Mouse (Mus musculus): ENCODE results near the gene Zfp566.
"Not testable (repeated sequence)": the region's sequence is repeated elsewhere in the genome, so short reads cannot be mapped to it uniquely, and the experiment has no call there.

Zfp566 gene

DNA sequence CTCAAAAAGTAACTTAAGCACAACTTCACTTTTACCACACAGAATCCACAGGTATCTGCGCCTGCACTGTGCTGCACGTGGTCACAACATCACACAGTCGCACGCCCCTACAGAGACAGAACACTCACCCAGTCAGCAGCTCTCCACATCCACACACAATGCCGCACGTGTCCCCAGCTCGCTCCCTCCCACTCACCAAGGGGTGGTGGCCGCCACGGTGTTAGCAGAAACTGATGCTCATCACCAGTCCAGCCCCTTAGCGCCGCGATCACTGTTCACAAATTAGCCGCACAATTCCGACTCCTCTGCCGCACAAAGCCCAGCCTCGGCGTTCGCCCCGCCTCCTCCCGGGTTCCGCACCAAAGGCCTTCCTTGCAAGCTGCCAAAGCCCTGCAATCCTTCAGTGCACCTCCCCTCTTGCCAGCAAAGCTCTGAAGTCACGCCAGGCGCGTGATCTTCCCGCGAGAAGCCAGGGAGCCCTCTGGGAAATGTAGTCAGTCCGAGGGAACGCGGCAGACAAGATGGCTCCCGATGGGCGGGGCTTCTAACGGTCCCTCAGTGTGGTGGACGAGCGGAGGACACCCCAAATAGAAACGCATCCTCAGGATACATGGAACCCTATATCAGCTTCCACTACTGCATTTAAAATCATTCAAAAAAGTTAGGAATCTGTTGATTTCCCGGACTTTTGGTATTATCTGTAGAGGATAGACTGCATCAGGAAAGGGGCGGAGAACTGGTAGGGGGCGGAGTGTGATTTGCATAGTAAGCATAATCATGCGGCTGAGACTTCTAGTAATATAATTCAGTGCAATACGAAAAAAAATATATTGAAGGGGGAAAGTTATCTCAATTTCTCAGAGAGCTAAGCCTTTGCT, at the start of gene Zfp566, which contains the start of gene Gm26920:
Zfp566 (minus strand) TSS at position 436 of the 878 bp plus-strand sequence.
Gm26920 (minus strand) TSS at position 319 of the 878 bp plus-strand sequence.
- peak; percentile 96 for DNase-seq (ENCODE audit: low read depth, low spot score)

DNA sequence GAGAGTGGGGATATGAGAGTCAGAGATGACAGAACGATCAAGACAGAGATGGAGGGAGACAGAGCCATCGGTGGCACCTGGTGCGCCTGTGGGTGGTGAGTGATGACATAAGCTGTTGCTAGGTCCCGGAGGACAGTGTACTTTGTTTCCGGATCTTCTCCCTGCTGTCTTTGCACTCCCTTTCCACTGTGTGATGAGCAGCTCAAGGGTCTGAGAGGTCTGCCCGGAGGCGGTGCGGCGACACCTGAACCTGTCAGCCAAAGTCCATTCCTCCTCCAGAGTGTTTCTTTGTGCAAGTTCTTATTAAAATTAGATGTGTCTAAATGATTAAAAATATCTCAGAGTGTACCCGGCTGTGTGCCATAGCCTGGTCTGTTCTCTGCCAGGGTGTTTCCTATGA, 46.5 kb upstream of the Zfp566 start:
- no peak for DNase-seq (ENCODE audit: low read depth, low spot score)

DNA sequence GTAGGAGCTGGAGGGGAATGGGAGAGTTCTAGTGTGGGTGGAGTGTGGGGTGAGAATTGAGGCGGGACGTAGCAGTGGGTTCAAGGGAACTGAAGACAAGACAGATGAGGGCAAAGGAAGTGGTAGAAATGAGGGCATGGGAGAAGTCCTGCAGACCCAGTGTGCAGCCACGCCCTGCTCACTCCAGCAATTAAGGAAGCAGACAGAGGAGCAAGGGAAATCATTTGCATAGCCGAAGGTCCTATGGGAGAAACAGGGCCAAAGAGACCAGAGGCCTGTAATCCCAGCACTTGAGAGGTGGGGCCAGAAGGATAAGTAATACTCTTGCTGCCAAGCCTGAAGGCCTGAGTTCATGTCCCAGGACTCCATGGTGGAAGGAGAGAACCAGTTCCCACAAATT, 42.1 kb upstream of the Zfp566 start:
- no peak for DNase-seq (ENCODE audit: low read depth, low spot score)

DNA sequence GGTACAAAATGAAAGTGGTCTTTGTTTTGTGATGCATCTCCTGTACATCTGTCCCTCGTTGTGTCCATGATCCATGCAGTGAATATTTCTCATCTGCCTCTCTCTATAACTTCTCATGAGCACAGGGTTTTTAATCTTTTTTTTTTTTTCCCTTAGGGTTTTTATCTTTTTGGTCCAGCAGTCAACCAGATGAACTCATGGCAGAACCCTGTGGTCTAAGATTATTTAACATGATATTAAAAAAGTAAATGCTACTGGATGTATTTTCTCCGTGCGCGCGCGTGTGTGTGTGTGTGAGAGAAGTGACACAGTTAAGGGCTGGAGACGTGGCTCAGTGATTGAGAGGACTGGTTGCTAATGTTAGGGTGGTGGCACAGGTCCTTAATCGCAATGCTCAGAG, 39.6 kb upstream of the Zfp566 start:
- DNase-seq (ENCODE audit: low read depth, low spot score), result no peak

DNA sequence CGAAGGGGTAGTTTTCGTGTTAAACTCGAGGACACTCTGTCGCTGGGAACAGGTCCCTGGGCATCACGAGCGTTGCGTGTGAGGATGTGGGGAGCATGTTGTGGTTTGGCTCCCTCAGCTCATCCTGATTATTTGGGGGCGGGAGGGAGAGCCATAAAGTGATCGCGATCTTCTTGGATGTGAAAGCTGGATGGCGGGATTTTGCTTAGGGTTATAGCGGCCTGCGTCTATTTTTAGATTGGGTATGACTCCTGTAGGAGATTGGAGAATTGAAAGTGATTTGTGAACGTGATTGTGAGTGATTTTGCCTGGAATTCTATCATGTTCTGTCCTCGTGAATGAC, 31.8 kb upstream of the Zfp566 start:
- no peak for DNase-seq (ENCODE audit: low read depth, low spot score)

DNA sequence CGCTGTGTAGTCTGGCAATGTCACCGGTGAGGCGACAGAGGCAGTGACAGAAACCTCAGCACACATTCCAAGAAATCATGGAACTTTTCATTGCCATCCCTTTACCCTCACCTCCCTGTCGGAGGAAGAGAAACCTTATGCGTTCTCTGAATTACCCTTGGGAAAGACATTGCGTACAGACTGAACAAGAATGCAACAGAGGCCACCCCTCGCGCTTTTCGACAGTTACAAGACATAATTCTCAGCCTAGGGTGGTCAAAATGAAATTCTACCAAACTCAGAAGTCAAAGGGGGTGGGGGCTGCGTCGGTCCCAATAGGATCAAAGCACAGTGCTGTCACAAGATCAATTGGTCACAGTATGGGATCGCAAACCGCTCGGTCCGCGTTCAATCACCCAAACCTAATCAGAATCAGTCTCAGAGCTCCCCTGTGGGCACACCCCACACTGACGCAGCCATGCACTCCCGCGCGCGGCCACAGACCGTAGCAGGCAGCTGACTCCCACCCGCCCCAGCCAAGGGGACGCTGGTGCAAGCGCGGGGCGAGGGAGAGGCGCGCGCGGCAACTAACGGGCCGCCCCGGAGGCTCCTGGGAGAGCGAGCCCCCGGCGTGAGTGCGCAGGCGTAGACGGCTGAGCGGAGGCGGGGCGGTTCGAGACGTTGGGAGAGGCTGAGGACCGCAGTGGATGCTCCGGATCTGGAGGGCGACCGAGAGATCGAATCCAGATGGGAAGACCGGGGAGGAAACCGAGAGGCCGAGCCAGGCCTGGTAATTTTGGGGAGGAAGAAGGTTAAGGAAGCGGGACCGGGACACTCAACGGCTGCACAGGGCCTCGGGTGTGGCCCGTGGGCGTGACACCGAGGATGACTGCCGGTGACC, 31.2 kb upstream of the Zfp566 start, which contains the start of gene Zfp382:
Zfp382 (plus strand) TSS at position 635 of the 880 bp plus-strand sequence.
- peak; percentile 87 for DNase-seq (ENCODE audit: low read depth, low spot score)

DNA sequence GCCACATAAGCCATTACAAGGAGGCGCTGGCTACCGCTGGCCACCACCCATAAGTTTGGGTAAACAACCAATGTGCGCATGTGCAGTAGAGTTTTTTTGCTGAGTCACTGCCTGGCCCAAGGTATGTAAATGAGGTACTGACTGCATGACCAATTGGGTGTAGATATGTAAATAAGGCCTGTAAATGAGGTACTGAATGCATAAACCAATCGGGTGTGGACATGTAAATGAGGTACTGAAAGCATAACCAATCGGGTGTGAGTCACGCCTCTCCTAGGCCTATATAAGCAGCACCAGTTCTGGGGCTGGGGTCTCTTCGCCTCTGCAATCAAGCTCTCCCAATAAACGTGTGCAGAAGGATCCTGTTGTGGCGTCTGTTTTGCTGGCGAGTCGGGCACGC, 27.6 kb upstream of the Zfp566 start:
- not testable (repeated sequence) for DNase-seq (ENCODE audit: low read depth, low spot score)

DNA sequence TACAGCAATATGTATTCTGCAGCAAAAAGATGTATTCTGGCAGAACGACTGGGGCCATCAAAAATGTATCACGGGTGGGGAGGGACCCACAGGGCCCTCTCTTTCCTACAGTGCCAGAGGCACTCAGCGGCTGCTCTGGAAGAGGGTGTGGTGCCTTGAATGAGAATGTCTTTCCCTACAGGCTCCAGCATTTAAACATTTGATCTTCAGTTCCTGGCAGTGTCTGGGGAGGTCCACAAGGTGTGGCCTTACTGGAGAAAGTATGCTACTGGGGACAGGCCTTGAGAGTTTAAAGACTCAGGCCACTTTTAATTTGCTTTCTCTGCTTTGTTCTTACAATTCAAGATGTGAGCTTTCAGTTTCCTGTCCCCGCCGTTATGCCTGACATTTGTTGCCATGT, 25.7 kb upstream of the Zfp566 start:
- DNase-seq (ENCODE audit: low read depth, low spot score), result no peak

DNA sequence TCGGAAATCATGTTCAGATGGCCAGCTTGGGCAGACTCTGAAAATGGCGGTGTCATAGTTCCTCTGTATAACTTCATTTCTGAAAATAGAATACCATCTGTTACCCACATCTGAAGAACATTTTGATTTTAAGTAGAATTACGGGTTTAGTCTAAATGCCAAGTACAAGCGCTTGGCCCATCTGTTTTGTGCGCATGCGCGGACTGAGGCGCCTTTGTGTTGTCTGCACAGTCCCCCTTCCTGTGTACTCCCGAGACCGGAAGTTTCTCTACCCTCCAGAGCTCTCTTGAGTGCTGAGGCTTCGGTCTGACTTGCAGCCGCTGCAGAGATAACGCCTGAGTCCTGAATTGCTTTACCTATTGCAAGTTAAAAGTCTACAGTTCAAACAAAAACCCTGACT, 9.0 kb upstream of the Zfp566 start:
- DNase-seq (ENCODE audit: low read depth, low spot score), result no peak

DNA sequence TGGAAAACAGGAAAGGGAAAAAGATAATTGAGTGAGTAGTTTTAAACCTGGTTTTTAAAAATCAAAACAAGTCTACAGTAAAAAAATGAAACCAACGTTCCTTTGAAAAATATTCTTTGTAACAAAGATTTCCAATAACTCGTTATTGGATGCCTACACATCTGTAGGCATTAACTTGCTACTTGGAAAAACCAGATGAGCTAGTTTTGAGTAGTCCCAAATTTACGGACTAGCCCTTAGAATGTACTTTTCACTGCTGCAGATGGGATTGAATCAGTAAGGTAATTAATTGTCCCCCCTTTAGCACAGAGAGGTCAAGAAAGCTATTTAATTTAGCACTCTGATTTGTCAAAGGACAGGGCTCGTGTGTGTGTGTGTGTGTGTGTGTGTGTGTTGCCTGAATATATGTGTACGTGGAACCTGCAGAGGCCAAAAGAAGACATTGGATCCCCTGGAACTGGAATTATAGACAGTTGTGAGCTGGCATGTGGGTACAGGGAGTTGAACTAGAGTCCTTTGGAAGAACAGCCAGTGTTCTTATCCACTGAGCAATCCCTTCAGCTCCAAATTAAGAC, 5.3 kb upstream of the Zfp566 start:
- no peak for DNase-seq (ENCODE audit: low read depth, low spot score)

DNA sequence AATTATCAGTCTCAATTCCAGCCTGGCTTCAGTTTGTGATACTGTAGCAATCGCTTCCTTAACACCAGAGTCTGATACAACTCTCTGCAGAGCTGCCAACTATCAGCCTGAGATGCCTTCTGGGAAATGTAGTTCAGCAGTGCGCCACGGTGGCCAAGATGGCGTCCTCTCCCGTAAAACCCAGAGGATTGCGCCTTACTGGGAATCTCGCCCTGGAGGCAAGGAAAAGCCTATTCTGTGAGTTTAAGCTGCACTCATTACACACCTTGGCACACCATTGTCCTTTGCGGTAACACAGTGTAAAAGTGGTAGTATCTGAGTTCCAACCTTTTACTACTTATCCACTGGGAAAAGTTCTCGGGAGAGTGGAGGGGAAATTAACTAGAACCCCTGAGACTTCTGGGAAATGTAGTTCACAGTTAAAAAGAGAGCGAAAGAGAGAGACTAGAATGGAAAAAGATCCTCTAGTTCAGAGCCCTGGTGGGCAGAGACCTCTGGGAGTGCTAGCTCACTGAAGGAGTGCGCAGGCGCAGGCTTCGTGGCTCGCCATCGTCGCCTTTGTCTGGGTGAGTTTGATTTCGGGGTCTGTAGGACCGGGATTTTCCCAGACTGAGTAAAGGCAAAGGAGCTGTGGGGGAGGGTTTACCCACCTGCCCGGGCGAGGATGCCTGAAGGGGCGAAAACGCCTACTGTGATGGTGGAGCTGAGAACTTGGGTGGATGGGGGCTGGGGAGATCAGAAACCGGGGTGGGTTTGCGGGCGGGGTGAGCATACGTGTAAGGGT, 4.5 kb upstream of the Zfp566 start, which contains the start of gene Zfp260:
Zfp260 (plus strand) TSS at position 132 of the 784 bp plus-strand sequence.
- peak; percentile 86 for DNase-seq (ENCODE audit: low read depth, low spot score)

DNA sequence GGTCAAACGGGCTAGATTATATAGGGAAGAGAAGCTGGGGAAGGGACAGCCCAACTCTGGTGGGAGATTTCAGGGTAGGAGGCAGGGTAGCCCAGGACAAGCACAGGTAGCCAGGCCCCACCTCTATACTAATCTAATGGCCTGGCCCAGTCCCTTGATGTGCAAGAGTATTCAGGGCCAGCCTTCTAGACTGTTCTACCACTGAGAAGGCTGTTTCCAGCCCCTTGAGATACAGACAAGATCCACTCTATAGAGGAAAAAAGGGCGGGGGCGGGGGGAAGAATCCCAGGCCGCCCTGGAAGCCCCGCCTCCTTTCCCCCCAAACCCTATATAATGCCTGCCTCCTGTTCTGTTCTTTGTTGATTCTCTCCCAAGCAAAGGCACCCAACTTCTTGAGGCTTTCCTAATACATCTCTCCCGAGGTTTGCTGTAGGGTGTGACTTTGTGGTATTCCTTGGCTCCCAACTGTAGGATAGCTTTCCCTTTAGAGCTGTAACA, 3.6 kb upstream of the Zfp566 start:
- no peak for DNase-seq (ENCODE audit: low read depth, low spot score)

DNA sequence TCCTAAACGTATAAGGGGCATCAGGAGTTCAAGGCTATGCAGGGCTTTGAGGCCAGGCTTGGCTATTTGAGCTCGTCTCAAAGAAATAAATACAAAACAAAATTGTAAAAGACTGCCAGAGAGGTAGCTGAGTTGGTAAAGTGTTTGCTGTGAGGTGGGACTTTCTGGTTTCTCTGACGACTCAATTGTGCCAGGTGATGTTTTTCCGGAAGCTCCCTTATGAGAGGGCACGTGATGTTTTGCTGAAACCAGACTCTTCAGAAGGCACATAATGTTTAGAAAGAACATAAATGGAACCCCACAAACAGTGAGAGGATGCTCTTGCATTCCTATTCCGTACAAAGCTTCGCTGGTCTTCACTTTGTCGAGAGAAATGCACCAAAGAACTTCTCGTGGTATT, 2.3 kb upstream of the Zfp566 start:
- DNase-seq (ENCODE audit: low read depth, low spot score), result no peak

DNA sequence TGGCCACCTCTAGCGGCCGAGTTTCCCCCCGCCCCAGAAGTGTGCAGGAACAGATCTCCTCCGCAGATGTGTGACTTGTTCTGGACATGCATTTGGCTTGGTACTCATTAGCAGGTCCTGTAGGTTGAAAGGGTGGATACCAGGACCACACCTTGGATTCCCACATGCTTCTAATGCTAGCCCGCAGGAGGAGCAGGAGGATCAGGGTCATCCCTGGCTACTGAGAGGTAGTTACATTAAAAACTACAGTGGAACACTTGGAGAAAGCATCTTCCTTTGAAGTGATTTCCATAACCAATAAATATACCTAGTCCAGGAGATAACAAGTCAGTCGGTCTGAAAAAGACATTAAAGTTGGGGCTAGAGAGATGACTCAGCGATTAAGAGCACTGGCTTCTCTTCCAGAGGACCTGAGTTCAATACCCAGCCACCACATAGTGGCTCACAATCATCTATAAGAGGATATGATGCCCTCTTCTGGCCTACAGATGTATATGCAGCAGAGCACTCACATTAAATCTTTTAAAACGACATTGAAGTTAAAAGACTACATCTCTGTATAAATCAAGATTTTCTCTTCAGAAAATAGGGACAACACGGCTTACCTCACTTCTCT, 751 bp upstream of the Zfp566 start:
- DNase-seq (ENCODE audit: low read depth, low spot score), result no peak

DNA sequence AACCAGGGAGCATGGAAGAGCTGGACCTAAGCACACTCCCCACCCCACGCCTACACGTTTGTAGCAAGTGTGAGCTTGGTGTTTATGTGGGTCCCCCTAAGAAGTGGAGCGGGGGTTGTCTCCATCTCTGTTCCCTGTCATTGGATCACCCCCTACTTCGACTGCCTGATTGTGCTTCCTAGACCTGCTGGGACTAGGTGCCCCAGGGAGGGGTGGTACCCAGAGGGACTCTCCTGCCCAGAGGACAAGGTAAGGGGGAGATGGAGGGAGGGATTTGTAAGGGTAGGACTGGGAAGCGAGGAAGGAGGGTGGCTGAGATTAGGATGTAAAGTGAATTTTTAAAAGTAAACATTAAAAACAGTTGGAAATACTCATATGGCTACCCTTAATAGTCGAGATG, 922 bp downstream of the Zfp566 start:
- DNase-seq (ENCODE audit: low read depth, low spot score), result no peak

DNA sequence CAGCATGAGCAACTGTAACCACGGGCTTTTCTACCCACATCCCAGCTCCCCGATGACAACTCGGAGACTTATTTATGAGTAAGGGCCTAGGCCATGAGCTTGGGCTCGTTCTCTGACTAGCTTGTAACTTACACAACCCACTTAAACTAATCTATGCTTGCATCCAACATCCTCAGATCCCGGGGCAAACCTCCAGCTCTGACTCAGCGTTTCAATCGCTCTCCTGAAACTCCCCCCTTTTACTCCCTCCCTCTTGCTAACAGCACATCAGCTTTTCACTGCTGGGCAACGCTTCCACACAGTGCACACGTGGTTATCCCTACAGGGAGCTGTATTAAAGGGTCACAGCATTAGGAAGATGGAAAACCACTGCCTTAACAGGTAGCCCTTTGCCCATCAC, 3.8 kb downstream of the Zfp566 start:
- no peak for DNase-seq (ENCODE audit: low read depth, low spot score)

DNA sequence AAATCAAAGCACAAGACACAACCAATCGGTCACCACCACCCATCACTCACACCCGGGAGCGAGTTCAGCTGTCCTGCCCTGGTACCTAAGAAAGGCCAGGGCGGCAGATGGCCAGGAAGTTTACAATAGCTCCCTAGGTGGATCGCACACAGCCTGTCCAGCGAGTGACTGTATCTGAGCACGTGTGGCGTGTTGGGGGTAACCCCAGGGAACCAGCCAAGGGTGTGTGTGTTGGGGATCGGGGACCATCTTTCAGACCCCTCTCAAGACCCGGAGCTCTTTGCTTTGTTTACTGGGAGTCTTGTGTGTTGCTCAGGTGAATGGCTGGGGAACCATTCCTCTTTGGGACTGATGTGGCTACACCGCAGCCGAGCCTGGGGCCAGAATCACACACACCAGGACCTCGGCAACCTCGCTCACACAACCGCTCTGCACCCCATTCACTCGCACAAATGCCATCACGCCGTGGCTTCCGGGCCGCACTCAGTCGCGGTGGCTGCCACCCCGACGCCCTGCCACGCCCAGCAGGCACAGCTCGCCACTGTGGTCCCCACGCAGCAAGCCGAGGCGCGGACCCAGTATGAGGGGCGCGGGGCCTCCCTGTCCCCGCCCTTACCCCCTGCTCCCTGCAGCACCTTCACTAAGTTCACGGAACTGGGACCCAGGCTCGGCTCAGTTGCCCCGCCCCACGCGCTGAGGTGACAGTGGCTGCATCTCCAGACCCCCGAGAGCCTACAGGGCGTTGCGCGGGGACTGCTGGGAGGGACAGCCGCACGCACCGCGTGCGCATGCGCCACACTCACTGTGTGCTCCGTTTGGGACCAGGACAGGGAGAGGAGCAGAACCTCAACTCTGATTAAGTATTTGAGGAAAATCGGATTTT, 17.9 kb downstream of the Zfp566 start, which contains the start of gene Zfp82:
Zfp82 (minus strand) TSS at position 755 of the 883 bp plus-strand sequence.
- peak; percentile 70 for DNase-seq (ENCODE audit: low read depth, low spot score)

DNA sequence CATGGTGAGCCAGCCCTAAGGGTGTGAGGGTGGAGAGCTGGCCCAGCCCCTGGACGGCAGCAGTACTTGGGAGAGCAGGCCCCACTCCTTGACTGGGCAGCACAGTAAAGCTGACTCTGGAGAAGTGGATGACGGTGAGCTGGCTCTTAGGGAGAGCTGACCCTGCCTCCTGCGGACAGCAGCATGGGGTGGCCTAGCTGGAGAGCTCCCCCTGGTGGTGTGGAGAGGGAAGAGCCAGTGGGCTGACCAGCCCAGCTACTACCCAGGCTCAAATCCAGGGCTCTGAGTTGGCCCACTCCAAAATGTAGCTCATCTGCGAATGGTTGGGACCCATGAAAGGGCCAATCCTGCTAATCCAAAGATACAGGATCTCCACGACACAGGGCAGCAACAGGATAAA, 25.7 kb downstream of the Zfp566 start:
- DNase-seq (ENCODE audit: low read depth, low spot score), result no peak

DNA sequence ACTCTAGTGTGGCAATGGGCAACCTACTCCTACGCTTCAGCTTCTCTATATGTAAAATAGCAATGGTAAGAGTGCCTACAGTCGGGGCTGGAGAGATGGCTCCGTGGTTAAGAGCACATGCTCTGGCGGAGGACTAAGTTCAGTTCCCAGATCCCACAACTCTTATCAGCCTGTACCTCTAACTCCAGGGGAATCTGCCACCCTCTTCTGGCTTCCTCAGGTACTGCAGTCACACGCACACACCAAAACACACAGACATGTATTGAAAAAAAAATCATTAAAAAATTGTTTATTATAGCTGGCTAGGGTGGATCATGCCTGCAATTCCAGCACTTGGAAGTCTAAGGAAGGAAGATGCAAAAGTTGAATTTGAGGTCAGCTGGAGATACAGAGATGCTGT, 27.8 kb downstream of the Zfp566 start:
- no peak for DNase-seq (ENCODE audit: low read depth, low spot score)

DNA sequence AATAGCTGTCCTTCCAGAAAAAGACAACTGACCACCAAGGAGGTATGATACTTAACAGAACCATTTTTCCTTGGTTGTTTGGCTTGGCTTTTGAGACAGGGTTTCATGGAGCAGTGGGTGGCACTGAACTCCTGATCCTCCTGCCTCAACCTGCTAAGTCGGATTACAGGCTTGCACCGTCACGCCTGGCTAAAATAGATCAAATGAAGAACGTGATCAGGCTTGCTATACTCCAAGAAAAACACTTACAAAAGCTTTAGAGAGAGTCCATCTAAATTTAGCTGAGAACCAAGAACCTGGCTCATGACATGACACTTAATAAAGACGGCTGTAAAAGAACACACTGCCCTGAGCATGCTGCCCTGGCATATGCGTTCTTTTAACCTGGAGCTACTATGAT, 30.0 kb downstream of the Zfp566 start:
- no peak for DNase-seq (ENCODE audit: low read depth, low spot score)
